Mouse (Mus musculus): ENCODE results near the gene Baiap3.

- no peak for TF ChIP-seq POLR2A (IDR thresholded peaks at IDR 0.05; ENCODE audit: borderline replicate concordance, extremely low read depth, low read depth, low read length)
- TF ChIP-seq CTCF (IDR thresholded peaks at IDR 0.05; ENCODE audit: insufficient read depth, low read length), result no peak
Measured at GRCm38 (mm10) chr17:25211705-25212104, 44.5 kb downstream of the Baiap3 start.

All from lung, adult 2 months (tissue).